Comparison of ENCODE assay signal across 18 mouse cellular contexts in the genomic region with DNA sequence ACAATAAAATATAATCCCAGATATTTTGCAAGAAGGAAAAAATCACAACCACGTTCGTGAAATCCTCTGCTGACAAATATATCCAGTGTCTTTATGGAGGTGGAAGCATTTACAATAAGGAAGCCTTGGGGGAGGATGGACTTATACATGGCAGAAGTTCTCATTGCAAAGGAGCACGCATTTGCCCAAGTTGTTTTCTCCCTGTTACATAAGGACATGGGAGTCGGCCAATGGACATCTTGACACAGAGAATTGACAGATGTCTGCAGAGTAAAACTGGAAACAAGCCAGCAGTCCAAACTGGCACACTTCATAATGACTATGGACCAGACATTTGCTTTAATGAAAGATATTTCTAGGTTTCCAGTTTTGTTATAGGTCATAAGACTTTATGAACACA. TPM values are rescaled to one million over a fixed set of nuclear protein-coding genes. Genes with fewer than 3 reads are reported as not detected.
A peak's percentile ranks its signal among the peaks of the same experiment; 100 is the strongest.
DNase-seq lines count a peak whose midpoint lies in the region.
"Had no signal": no experiment of that assay in that cellular context is flagged by ENCODE, and none has a peak within 500 bp of the region (broad histone marks: within the 10 kb centered on the region; RNA-seq: fewer than 3 reads in every experiment).

No protein-coding gene starts in this region.

- peak; percentile 38 for DNase-seq in adrenal gland, adult 2 months
- no peak for DNase-seq in adrenal gland, postnatal 25 days
- DNase-seq in layer of hippocampus, adult 11-12 months (ENCODE audit: low spot score): peak; percentile 37
- DNase-seq in layer of hippocampus, postnatal 25 days (ENCODE audit: extremely low spot score in 1 of 2, low spot score in 1 of 2): no peak
- peak; percentile 94 for DNase-seq in brain, adult 2 months (ENCODE audit: low read depth, low spot score)
- DNase-seq in cerebellum, postnatal 10 days: peak; percentile 91 to 94
- DNase-seq in kidney, adult 11 months: no peak
- DNase-seq in kidney, adult 9 months: no peak
- DNase-seq: heart, postnatal 36 days; kidney, postnatal 10 days; lung, postnatal 36 days; thymus, postnatal 36 days had no signal

RNA-seq across cellular contexts. Expression of gene Ripply2, which starts 38.4 kb away (rescaled TPM):
- 1 to 10 TPM; 1.8 to 2.3 TPM for total RNA-seq in adrenal gland, adult 2 months (2021)
- polyA plus RNA-seq in adrenal gland, adult 2 months (2012; rRNA removed): 1.1 and 1.9 TPM in 2 replicates
- total RNA-seq in adrenal gland, postnatal 25 days (2021): 1.4 TPM in 1 of 2 replicates, not detected in the other
- 10 to 100 TPM; 10.7 TPM for total RNA-seq in layer of hippocampus, postnatal 25 days (2021)
- total RNA-seq: CH12.LX; heart, adult 8-10 months; heart, postnatal 36 days had no signal
- polyA plus RNA-seq: activated CD4-positive, CD25-positive, alpha-beta regulatory T cell, adult 4 months; inflammation-experienced regulatory T-cells, adult 6 months; limb, embryonic 11.5 days; liver, embryonic 15.5 days had no signal

RNA-seq across cellular contexts. Expression of gene Cyb5r4, which starts 44.9 kb away (rescaled TPM):
- total RNA-seq in adrenal gland, adult 2 months (2021): 10 to 100 TPM; 37.3 to 42.1 TPM
- 11.2 and 11.5 TPM in 2 replicates for polyA plus RNA-seq in adrenal gland, adult 2 months (2012; rRNA removed)
- 44.0 and 53.1 TPM in 2 replicates for total RNA-seq in adrenal gland, postnatal 25 days (2021)
- 10 to 100 TPM; 34.3 to 34.5 TPM for total RNA-seq in layer of hippocampus, postnatal 25 days (2021)

Comparison
In these comparisons a context has a peak if more than half of its experiments do, and no peak if none do; other contexts are left out.
1. DNase-seq: peak in adrenal gland, adult 2 months (single experiment), layer of hippocampus, adult 11-12 months (single experiment), brain, adult 2 months (single experiment) and cerebellum, postnatal 10 days (2 of 2); none in adrenal gland, postnatal 25 days (single experiment), layer of hippocampus, postnatal 25 days (0 of 2), kidney, adult 11 months (single experiment) and kidney, adult 9 months (single experiment).